Mouse (Mus musculus): ENCODE data around the gene Cdip1. TPM values are rescaled to one million over a fixed set of nuclear protein-coding genes. Genes with fewer than 3 reads are reported as not detected.

Gene Cdip1
- total and polyA plus RNA-seq, 3 experiments: 105 to 500 (median 130) TPM

DNA sequence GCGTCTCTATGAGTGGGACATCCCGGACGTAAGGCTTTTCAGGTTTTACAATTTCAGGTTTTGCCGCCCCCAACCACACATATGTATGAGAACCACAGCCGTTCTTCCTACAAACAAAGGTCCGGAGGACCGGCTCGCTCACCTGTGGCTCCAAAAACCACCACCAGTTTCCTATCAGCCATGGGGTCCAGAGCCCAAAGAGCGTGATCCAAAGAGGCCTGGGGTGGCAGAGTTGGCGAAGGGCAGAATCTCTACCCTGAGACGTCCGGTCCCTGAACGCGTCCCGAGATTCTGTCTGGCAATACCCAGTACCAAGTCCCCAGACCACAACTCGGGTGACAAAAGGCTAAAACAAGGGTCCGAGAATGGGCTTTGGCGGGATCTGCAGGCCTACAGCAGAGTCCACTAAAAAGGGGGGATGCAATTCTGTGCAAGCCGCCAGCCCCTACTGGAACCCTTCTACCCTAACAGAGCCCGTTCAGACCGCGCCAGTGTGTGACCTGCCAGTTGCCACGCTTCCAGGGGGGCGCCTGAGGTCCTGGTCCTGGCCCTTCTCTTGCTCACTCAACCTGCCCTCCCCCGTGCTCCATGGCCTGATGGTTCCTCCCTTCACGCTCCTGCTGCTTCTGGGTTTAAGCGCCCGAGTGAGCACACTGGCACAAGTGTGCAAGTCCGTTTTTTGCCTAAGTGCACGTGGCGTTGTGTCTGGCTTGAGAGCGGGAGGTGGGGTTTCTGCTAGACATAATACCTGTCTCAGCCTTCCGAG is 71.2 kb downstream of the Cdip1 start, which contains the start of gene Nmral1:
Gene Nmral1, minus strand, starts transcription at position 604 of the 766 bp plus-strand sequence.
- peak; percentile 75 for DNase-seq

DNA sequence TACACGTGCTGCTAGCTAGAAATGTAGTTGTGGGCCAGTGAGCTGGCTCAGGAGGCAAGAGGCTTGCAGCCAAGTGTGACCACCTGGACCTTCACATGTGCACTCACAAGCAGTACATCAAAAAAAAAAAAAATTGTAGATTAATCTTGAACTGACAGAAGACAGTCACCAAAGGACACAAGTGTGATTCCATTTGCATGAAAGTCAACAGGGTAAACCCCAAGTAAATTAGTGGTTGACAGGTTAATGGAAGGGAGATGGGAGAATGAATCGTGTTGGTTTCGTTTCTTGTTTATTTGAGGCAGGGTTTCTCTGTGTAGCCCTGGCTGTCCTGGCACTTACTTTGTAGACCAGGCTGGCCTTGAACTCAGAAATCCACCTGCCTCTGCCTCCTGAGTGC is 72.2 kb downstream of the Cdip1 start:
- DNase-seq: no peak

GRCm38 (mm10) chr16:4713861-4714710 is 76.0 kb downstream of the Cdip1 start:
- DNase-seq: no peak

DNA sequence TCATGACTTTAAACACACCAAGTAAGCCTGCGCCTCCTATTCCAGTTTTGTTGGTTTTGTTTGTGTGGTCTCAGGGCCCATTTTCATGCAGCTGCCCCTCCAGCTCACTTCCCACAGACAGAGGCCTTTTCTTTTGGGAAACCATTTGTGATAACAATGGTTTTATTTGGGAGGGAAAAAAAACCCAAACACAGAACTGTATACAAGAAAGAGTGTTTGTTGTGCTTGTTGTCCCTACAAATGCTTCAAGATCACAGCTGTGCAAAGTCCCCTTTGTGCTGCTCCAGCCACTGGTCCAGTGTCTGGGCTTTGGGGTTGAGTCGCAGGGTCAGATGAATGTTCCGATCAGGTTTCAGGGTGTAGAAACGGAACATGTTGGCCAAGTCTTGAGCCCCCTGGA is 78.9 kb downstream of the Cdip1 start:
- no peak for DNase-seq

DNA sequence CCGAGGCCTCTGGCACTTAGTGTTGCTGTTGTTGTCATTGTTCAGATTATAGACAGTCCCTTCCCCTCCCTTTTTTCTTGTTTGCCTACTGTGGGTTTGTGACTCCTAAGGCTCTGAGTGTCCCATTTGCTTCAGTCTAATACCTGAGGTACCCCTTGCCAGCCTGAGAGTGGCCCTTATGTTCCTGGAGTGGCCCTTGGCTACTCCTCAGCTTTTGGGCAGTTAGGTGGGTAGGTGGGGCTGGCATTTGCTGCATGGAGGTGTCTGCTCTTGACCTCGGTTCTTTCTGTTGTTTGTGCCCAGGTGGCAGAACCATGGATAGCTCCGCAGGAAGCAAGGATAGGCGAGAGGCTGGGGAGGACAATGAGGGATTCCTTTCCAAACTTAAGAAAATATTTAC is 84.6 kb downstream of the Cdip1 start:
- no peak for DNase-seq

- no peak for DNase-seq
These were observed 87.4 kb downstream of the Cdip1 start for GRCm38 (mm10) chr16:4702646-4703045.

DNA sequence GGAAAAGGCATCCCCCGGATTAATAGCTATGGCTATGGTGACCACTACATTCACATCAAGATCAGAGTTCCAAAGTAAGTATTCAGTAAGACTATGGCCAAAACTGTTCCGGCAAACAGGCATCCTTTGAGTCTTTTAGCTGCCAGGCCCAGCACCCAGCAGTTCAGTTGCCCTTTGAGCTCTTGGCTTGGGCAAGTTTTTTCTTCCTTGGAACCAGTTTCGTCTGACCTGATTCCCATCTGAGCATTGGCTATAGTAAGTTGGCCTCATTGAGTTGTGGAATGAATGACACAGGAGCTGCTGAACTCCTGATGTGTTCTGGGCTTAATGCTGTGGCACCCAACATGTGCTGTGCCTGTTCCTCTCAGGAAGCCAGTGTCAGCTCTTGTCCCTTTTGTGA is 88.9 kb downstream of the Cdip1 start:
- no peak for DNase-seq

Other genes starting within 250 kb of the Cdip1 start
- 10 to 100 TPM in 1 of 2 experiments, 1 to 10 TPM in 1; 6.8 to 13.2 TPM for gene Srl, start 248.5 kb downstream of the Cdip1 start, total RNA-seq (2021)
- 0.35 and 0.57 TPM in 2 replicates for gene Srl, start 248.5 kb downstream of the Cdip1 start, polyA plus RNA-seq (2012; rRNA removed)
- gene Tfap4, start 230.4 kb downstream of the Cdip1 start, total RNA-seq (2021): 1 to 10 TPM; 3.8 to 6.7 TPM
- gene Tfap4, start 230.4 kb downstream of the Cdip1 start, polyA plus RNA-seq (2012; rRNA removed): 3.6 and 4.0 TPM in 2 replicates
- gene Glis2, start 195.6 kb downstream of the Cdip1 start, total RNA-seq (2021): 10 to 100 TPM; 17.3 to 27.4 TPM
- 28.9 and 29.3 TPM in 2 replicates for gene Glis2, start 195.6 kb downstream of the Cdip1 start, polyA plus RNA-seq (2012; rRNA removed)
- 100 to 1,000 TPM; 104 to 111 TPM for gene Pam16, start 165.3 kb downstream of the Cdip1 start, total RNA-seq (2021)
- 16.0 and 33.4 TPM in 2 replicates for gene Pam16, start 165.3 kb downstream of the Cdip1 start, polyA plus RNA-seq (2012; rRNA removed)
- 10 to 100 TPM in 1 of 2 experiments, 1 to 10 TPM in 1; 8.4 to 15.4 TPM for gene Vasn, start 150.4 kb downstream of the Cdip1 start, total RNA-seq (2021)
- 28.1 and 30.9 TPM in 2 replicates for gene Vasn, start 150.4 kb downstream of the Cdip1 start, polyA plus RNA-seq (2012; rRNA removed)
- 100 to 1,000 TPM; 122 to 148 TPM for gene Dnaja3, start 150.3 kb downstream of the Cdip1 start, total RNA-seq (2021)
- gene Dnaja3, start 150.3 kb downstream of the Cdip1 start, polyA plus RNA-seq (2012; rRNA removed): 33.2 and 37.5 TPM in 2 replicates
- 10 to 100 TPM; 27.3 to 35.5 TPM for gene Coro7, start 110.5 kb downstream of the Cdip1 start, total RNA-seq (2021)
- 58.0 and 60.3 TPM in 2 replicates for gene Coro7, start 110.5 kb downstream of the Cdip1 start, polyA plus RNA-seq (2012; rRNA removed)
- 1 to 10 TPM; 2.9 to 5.2 TPM for gene Nmral1, start 70.9 kb downstream of the Cdip1 start, total RNA-seq (2021)
- 2.4 and 2.5 TPM in 2 replicates for gene Nmral1, start 70.9 kb downstream of the Cdip1 start, polyA plus RNA-seq (2012; rRNA removed)
- 10 to 100 TPM; 87.1 to 92.8 TPM for gene Hmox2, start 63.9 kb downstream of the Cdip1 start, total RNA-seq (2021)
- 21.3 and 30.2 TPM in 2 replicates for gene Hmox2, start 63.9 kb downstream of the Cdip1 start, polyA plus RNA-seq (2012; rRNA removed)
- gene 4930562C15Rik, start 45.1 kb upstream of the Cdip1 start, total RNA-seq (2021): not detected
- gene 4930562C15Rik, start 45.1 kb upstream of the Cdip1 start, polyA plus RNA-seq (2012; rRNA removed): not detected in 2 replicates
- gene Ubald1, start 90.0 kb upstream of the Cdip1 start, total RNA-seq (2021): 10 to 100 TPM; 32.8 to 37.8 TPM
- gene Ubald1, start 90.0 kb upstream of the Cdip1 start, polyA plus RNA-seq (2012; rRNA removed): 59.7 and 68.0 TPM in 2 replicates
- 10 to 100 TPM; 79.3 to 87.4 TPM for gene Mgrn1, start 96.0 kb upstream of the Cdip1 start, total RNA-seq (2021)
- gene Mgrn1, start 96.0 kb upstream of the Cdip1 start, polyA plus RNA-seq (2012; rRNA removed): 134 and 157 TPM in 2 replicates
- gene Nudt16l1, start 148.5 kb upstream of the Cdip1 start, total RNA-seq (2021): 10 to 100 TPM; 50.6 to 67.6 TPM
- gene Nudt16l1, start 148.5 kb upstream of the Cdip1 start, polyA plus RNA-seq (2012; rRNA removed): 125 and 130 TPM in 2 replicates
- gene Anks3, start 173.9 kb upstream of the Cdip1 start, total RNA-seq (2021): 10 to 100 TPM; 30.8 to 33.9 TPM
- gene Anks3, start 173.9 kb upstream of the Cdip1 start, polyA plus RNA-seq (2012; rRNA removed): 39.2 and 45.3 TPM in 2 replicates
- gene Sept12, start 207.6 kb upstream of the Cdip1 start, total RNA-seq (2021): not detected
- not detected in 2 replicates for gene Sept12, start 207.6 kb upstream of the Cdip1 start, polyA plus RNA-seq (2012; rRNA removed)
- not detected for gene Smim22, start 217.0 kb upstream of the Cdip1 start, total RNA-seq (2021)
- gene Smim22, start 217.0 kb upstream of the Cdip1 start, polyA plus RNA-seq (2012; rRNA removed): 0.38 TPM in 1 of 2 replicates, not detected in the other
- 10 to 100 TPM; 16.9 to 28.1 TPM for gene Rogdi, start 223.3 kb upstream of the Cdip1 start, total RNA-seq (2021)
- 83.9 and 99.3 TPM in 2 replicates for gene Rogdi, start 223.3 kb upstream of the Cdip1 start, polyA plus RNA-seq (2012; rRNA removed)

All from adrenal gland, adult 2 months (tissue).